Mouse (Mus musculus): Measurements from ENCODE around the gene Ap1s3. TPM values are rescaled to one million over a fixed set of nuclear protein-coding genes. Genes with fewer than 3 reads are reported as not detected.

Ap1s3 gene
- polyA plus RNA-seq, 1 experiment from 2014 or later, result 0.11 TPM

Other genes starting within 250 kb of the Ap1s3 start
- 0.13 and 0.29 TPM in 2 replicates for gene Scg2, start 231.9 kb downstream of the Ap1s3 start, polyA plus RNA-seq (2015; fragmentation: Nextera tagmentation; extraction: Ambion mirVana)
- 52.8 and 57.5 TPM in 2 replicates for gene Mrpl44, start 104.0 kb upstream of the Ap1s3 start, polyA plus RNA-seq (2015; fragmentation: Nextera tagmentation; extraction: Ambion mirVana)
- 30.0 and 38.5 TPM in 2 replicates for gene Wdfy1, start 104.2 kb upstream of the Ap1s3 start, polyA plus RNA-seq (2015; fragmentation: Nextera tagmentation; extraction: Ambion mirVana)
- gene Serpine2, start 189.2 kb upstream of the Ap1s3 start, polyA plus RNA-seq (2015; fragmentation: Nextera tagmentation; extraction: Ambion mirVana), result 91.0 and 106 TPM in 2 replicates

Measured in heart, embryonic 16.5 days (tissue).